Mouse (Mus musculus) MEL (cell line): ENCODE measurements at regions not wholly inside any gene's neighbourhood (a gene's known extent, or its start where the extent isn't known, plus 50 kb on each side); places are given as distances from the start of the nearest gene placed in this dataset.

Experiments used
- DNase-seq: peaks from one replicate; pipeline ENCODE4 v3.0.0; 2011; ENCODE audit warnings: low read depth, low spot score
- H3K27ac ChIP-seq: 2 replicates; pipeline ENCODE4 v1.5.1; 2012; ENCODE audit warnings: low read depth, mild to moderate bottlenecking, control low read depth, low read length, moderate library complexity; ENCODE audit not compliant: control insufficient read depth
- H3K27me3 ChIP-seq, 2 experiments: fragments of 150-350 bp in 1 of 2; sonication (generic) in 1 of 2; 2 replicates each; pipeline ENCODE4 v1.6.1; 2012; ENCODE audit warnings: low read length in 2 of 2, mild to moderate bottlenecking in 2 of 2, improper control_type of control experiment in 1 of 2, moderate library complexity in 1 of 2; ENCODE audit not compliant: insufficient read depth in 2 of 2, control insufficient read depth in 1 of 2
- H3K36me3 ChIP-seq, 2 experiments: 2 replicates each; pipeline ENCODE4 v1.6.1; 2012 to 2014; ENCODE audit warnings: low read length in 2 of 2, improper control_type of control experiment in 1 of 2, inconsistent platforms in 1 of 2, mild to moderate bottlenecking in 1 of 2; ENCODE audit not compliant: insufficient read depth in 2 of 2, control insufficient read depth in 1 of 2
- H3K4me1 ChIP-seq, 2 experiments: fragments of 150-350 bp in 1 of 2; sonication (generic) in 1 of 2; 2 replicates each; pipeline ENCODE4 v1.6.1; 2012; ENCODE audit warnings: low read length in 2 of 2, improper control_type of control experiment in 1 of 2, mild to moderate bottlenecking in 1 of 2; ENCODE audit not compliant: insufficient read depth in 2 of 2, control insufficient read depth in 1 of 2
- H3K4me3 ChIP-seq, 2 experiments: fragments of 150-350 bp in 1 of 2; sonication (generic) in 1 of 2; 2 replicates each; pipeline ENCODE4 v1.5.1; 2012; ENCODE audit warnings: low read depth in 2 of 2, low read length in 2 of 2, mild to moderate bottlenecking in 2 of 2, moderate library complexity in 2 of 2, control low read depth in 1 of 2, improper control_type of control experiment in 1 of 2; ENCODE audit not compliant: control insufficient read depth in 1 of 2, insufficient read depth in 1 of 2
- H3K79me2 ChIP-seq: 2 replicates; pipeline ENCODE4 v1.6.1; 2012; ENCODE audit warnings: mild to moderate bottlenecking, low read length, moderate library complexity; ENCODE audit not compliant: control insufficient read depth, poor library complexity, insufficient read depth
- H3K9ac ChIP-seq: 2 replicates; pipeline ENCODE4 v1.6.1; 2012; ENCODE audit warnings: low read depth, mild to moderate bottlenecking, control low read depth, low read length, moderate library complexity; ENCODE audit not compliant: control insufficient read depth, poor library complexity, severe bottlenecking
- H3K9me3 ChIP-seq: fragments of 150-350 bp; sonication (generic); replicated peaks from 2 replicates; pipeline ENCODE4 v1.6.1; 2012; ENCODE audit warnings: mild to moderate bottlenecking, low read length, improper control_type of control experiment, moderate library complexity; ENCODE audit not compliant: insufficient read depth
- E2F4 ChIP-seq: IDR thresholded peaks from 2 replicates; pipeline ENCODE4 v1.6.1; 2011; ENCODE audit warnings: low read depth, low read length, improper control_type of control experiment, borderline replicate concordance
- EP300 ChIP-seq, 2 experiments: IDR thresholded peaks; 2 replicates each; pipeline ENCODE4 v1.6.1; 2011; ENCODE audit warnings: improper control_type of control experiment in 2 of 2, low read length in 2 of 2, low read depth in 1 of 2, mild to moderate bottlenecking in 1 of 2
- ETS1 ChIP-seq: IDR thresholded peaks from 2 replicates; pipeline ENCODE4 v1.6.1; 2012; ENCODE audit warnings: low read depth, mild to moderate bottlenecking, inconsistent platforms, low read length, improper control_type of control experiment, moderate library complexity
- GABPA ChIP-seq: IDR thresholded peaks from 2 replicates; pipeline ENCODE4 v1.6.1; 2012; ENCODE audit warnings: low read depth, mild to moderate bottlenecking, inconsistent platforms, low read length, improper control_type of control experiment, moderate library complexity
- GATA1 ChIP-seq: IDR thresholded peaks from 2 replicates; pipeline ENCODE4 v1.6.1; 2011; ENCODE audit warnings: low read depth, low read length, improper control_type of control experiment
- KAT2A ChIP-seq: conservative IDR thresholded peaks from 2 replicates; pipeline ENCODE4 v1.6.1; 2012; ENCODE audit warnings: low read depth, low read length, improper control_type of control experiment, inconsistent platforms
- MAFK ChIP-seq: IDR thresholded peaks from 2 replicates; pipeline ENCODE4 v1.6.1; 2011; ENCODE audit warnings: low read depth, mild to moderate bottlenecking, low read length, improper control_type of control experiment, borderline replicate concordance
- MAZ ChIP-seq: IDR thresholded peaks from 2 replicates; pipeline ENCODE4 v1.6.1; 2012; ENCODE audit warnings: low read depth, mild to moderate bottlenecking, inconsistent platforms, low read length, improper control_type of control experiment
- MEF2A ChIP-seq: IDR thresholded peaks from 2 replicates; pipeline ENCODE4 v1.6.1; 2014; ENCODE audit warnings: low read depth, mild to moderate bottlenecking, inconsistent platforms, low read length, improper control_type of control experiment; ENCODE audit not compliant: poor library complexity, insufficient replicate concordance, severe bottlenecking; ENCODE audit errors: extremely low read depth
- MYB ChIP-seq: IDR thresholded peaks from 2 replicates; pipeline ENCODE4 v1.6.1; 2011; ENCODE audit warnings: mild to moderate bottlenecking, low read depth, low read length, improper control_type of control experiment
- RAD21 ChIP-seq: IDR thresholded peaks from 2 replicates; pipeline ENCODE4 v1.6.1; 2011; ENCODE audit warnings: mild to moderate bottlenecking, low read depth, low read length, improper control_type of control experiment
- RCOR1 ChIP-seq: IDR thresholded peaks from 2 replicates; pipeline ENCODE4 v1.6.1; 2012; ENCODE audit warnings: low read depth, mild to moderate bottlenecking, inconsistent platforms, low read length, improper control_type of control experiment
- SIN3A ChIP-seq: IDR thresholded peaks from 2 replicates; pipeline ENCODE4 v1.6.1; 2012; ENCODE audit warnings: low read length, improper control_type of control experiment, inconsistent platforms
- SMC3 ChIP-seq: IDR thresholded peaks from 2 replicates; pipeline ENCODE4 v1.6.1; 2011; ENCODE audit warnings: low read depth, low read length, improper control_type of control experiment
- TAL1 ChIP-seq: IDR thresholded peaks from 2 replicates; pipeline ENCODE4 v1.6.1; 2012; ENCODE audit warnings: mild to moderate bottlenecking, inconsistent platforms, low read length, moderate library complexity, mixed read lengths
- TBP ChIP-seq: IDR thresholded peaks from 2 replicates; pipeline ENCODE4 v1.8.0; 2011; ENCODE audit warnings: low read depth, low read length, improper control_type of control experiment
- TCF12 ChIP-seq: IDR thresholded peaks from 2 replicates; pipeline ENCODE4 v1.6.1; 2014; ENCODE audit warnings: low read depth, mild to moderate bottlenecking, inconsistent platforms, low read length, improper control_type of control experiment, moderate library complexity
- USF1 ChIP-seq: IDR thresholded peaks from 2 replicates; pipeline ENCODE4 v1.6.1; 2014; ENCODE audit warnings: low read depth, mild to moderate bottlenecking, inconsistent platforms, low read length, improper control_type of control experiment, moderate library complexity
- USF2 ChIP-seq, 2 experiments: IDR thresholded peaks; 2 replicates each; pipeline ENCODE4 v1.6.1; 2011 to 2012; ENCODE audit warnings: improper control_type of control experiment in 2 of 2, low read length in 2 of 2, borderline replicate concordance in 1 of 2, inconsistent platforms in 1 of 2, low read depth in 1 of 2, mild to moderate bottlenecking in 1 of 2; ENCODE audit not compliant: insufficient read depth in 1 of 2
- ZC3H11A ChIP-seq: IDR thresholded peaks from 2 replicates; pipeline ENCODE4 v1.6.1; 2012; ENCODE audit warnings: low read depth, mild to moderate bottlenecking, inconsistent platforms, low read length, improper control_type of control experiment
- ZKSCAN1 ChIP-seq: IDR thresholded peaks from 2 replicates; pipeline ENCODE4 v1.6.1; 2012; ENCODE audit warnings: low read depth, mild to moderate bottlenecking, inconsistent platforms, low read length, improper control_type of control experiment, moderate library complexity
- ZMIZ1 ChIP-seq: IDR thresholded peaks from 2 replicates; pipeline ENCODE4 v1.6.1; 2012; ENCODE audit warnings: low read depth, mild to moderate bottlenecking, inconsistent platforms, low read length, improper control_type of control experiment, moderate library complexity

GRCm38 (mm10) chr6:140194276-140194675, 153.0 kb upstream of the Plcz1 start:
- no peak for DNase-seq
- Histone ChIP-seq H3K27me3 (no peaks in the 10 kb centered on the region), H3K9me3 (no peaks in the 10 kb centered on the region), H3K36me3 (no peaks in the 10 kb centered on the region), H3K27ac (no peak overlapping the region), H3K9ac (no peak overlapping the region), H3K4me3 (no peak overlapping the region), H3K4me1 (no peaks in the 10 kb centered on the region), H3K79me2 (no peaks in the 10 kb centered on the region)
- TF ChIP-seq MYB (no peak), EP300 (IDR thresholded peaks at IDR 0.05; ENCODE audit: low read depth in 1 of 2, low read length in 2 of 2) (no peak), SIN3A (no peak), ZMIZ1 (no peak), MAFK (no peak), ZKSCAN1 (no peak), RCOR1 (no peak), RAD21 (no peak), TCF12 (no peak)

- Histone ChIP-seq H3K9me3 (no peaks in the 10 kb centered on the region), H3K27me3 (no peaks in the 10 kb centered on the region), H3K4me3 (no peak overlapping the region), H3K27ac (no peak overlapping the region), H3K36me3 (no peaks in the 10 kb centered on the region), H3K4me1 (no peaks in the 10 kb centered on the region), H3K9ac (no peak overlapping the region), H3K79me2 (no peaks in the 10 kb centered on the region)
- TF ChIP-seq E2F4 (no peak), ETS1 (no peak), ZC3H11A (no peak), RCOR1 (no peak), MAZ (no peak), USF1 (no peak), TBP (no peak), TAL1 (no peak), KAT2A (no peak), USF2 (IDR thresholded peaks at IDR 0.05; ENCODE audit: borderline replicate concordance in 1 of 2, insufficient read depth in 1 of 2, low read depth in 1 of 2, low read length in 2 of 2) (no peak), GATA1 (no peak), SIN3A (no peak), GABPA (no peak), EP300 (IDR thresholded peaks at IDR 0.05; ENCODE audit: low read depth in 1 of 2, low read length in 2 of 2) (no peak), SMC3 (no peak), MEF2A (no peak), ZMIZ1 (no peak)
- DNase-seq, result no peak
These were observed 152.1 kb upstream of the Plcz1 start for GRCm38 (mm10) chr6:140193084-140193939.
